Mouse (Mus musculus): ENCODE measurements around the gene Glmp. TPM values are rescaled to one million over a fixed set of nuclear protein-coding genes. Genes with fewer than 3 reads are reported as not detected.

Glmp gene
- polyA plus RNA-seq, 1 experiment = 401 TPM

Other genes with a start within 250 kb of the Glmp start
- gene Ttc24, start 246.7 kb upstream of the Glmp start, polyA plus RNA-seq (2012; ENCODE audit: insufficient read depth, insufficient read length, missing spikeins) = not detected in 2 replicates
- 20.5 and 25.7 TPM in 2 replicates for gene Iqgap3, start 243.1 kb upstream of the Glmp start, polyA plus RNA-seq (2012; ENCODE audit: insufficient read depth, insufficient read length, missing spikeins)
- 84.5 and 98.1 TPM in 2 replicates for gene Mef2d, start 182.7 kb upstream of the Glmp start, polyA plus RNA-seq (2012; ENCODE audit: insufficient read depth, insufficient read length, missing spikeins)
- not detected in 2 replicates for gene Rhbg, start 70.3 kb upstream of the Glmp start, polyA plus RNA-seq (2012; ENCODE audit: insufficient read depth, insufficient read length, missing spikeins)
- gene Gm38392, start 37.8 kb upstream of the Glmp start, polyA plus RNA-seq (2012; ENCODE audit: insufficient read depth, insufficient read length, missing spikeins) = 0.48 TPM in 1 of 2 replicates, not detected in the other
- 10.1 and 11.4 TPM in 2 replicates for gene Tsacc, start 28.0 kb upstream of the Glmp start, polyA plus RNA-seq (2012; ENCODE audit: insufficient read depth, insufficient read length, missing spikeins)
- 75.3 and 76.5 TPM in 2 replicates for gene Cct3, start 27.9 kb upstream of the Glmp start, polyA plus RNA-seq (2012; ENCODE audit: insufficient read depth, insufficient read length, missing spikeins)
- 0.68 and 0.71 TPM in 2 replicates for gene Tmem79, start 11.1 kb downstream of the Glmp start, polyA plus RNA-seq (2012; ENCODE audit: insufficient read depth, insufficient read length, missing spikeins)
- gene Smg5, start 11.2 kb downstream of the Glmp start, polyA plus RNA-seq (2012; ENCODE audit: insufficient read depth, insufficient read length, missing spikeins) = 26.0 and 27.8 TPM in 2 replicates
- not detected in 2 replicates for gene Paqr6, start 39.6 kb downstream of the Glmp start, polyA plus RNA-seq (2012; ENCODE audit: insufficient read depth, insufficient read length, missing spikeins)
- gene Bglap3, start 47.7 kb downstream of the Glmp start, polyA plus RNA-seq (2012; ENCODE audit: insufficient read depth, insufficient read length, missing spikeins) = not detected in 2 replicates
- not detected in 2 replicates for gene Bglap2, start 53.7 kb downstream of the Glmp start, polyA plus RNA-seq (2012; ENCODE audit: insufficient read depth, insufficient read length, missing spikeins)
- not detected in 2 replicates for gene Bglap, start 59.4 kb downstream of the Glmp start, polyA plus RNA-seq (2012; ENCODE audit: insufficient read depth, insufficient read length, missing spikeins)
- 55.0 and 59.7 TPM in 2 replicates for gene Pmf1, start 85.3 kb downstream of the Glmp start, polyA plus RNA-seq (2012; ENCODE audit: insufficient read depth, insufficient read length, missing spikeins)
- gene Slc25a44, start 100.1 kb downstream of the Glmp start, polyA plus RNA-seq (2012; ENCODE audit: insufficient read depth, insufficient read length, missing spikeins) = 14.0 and 17.5 TPM in 2 replicates
- gene Sema4a, start 136.2 kb downstream of the Glmp start, polyA plus RNA-seq (2012; ENCODE audit: insufficient read depth, insufficient read length, missing spikeins) = 178 and 180 TPM in 2 replicates
- 124 and 126 TPM in 2 replicates for gene Lmna, start 184.9 kb downstream of the Glmp start, polyA plus RNA-seq (2012; ENCODE audit: insufficient read depth, insufficient read length, missing spikeins)
- gene Mex3a, start 207.4 kb downstream of the Glmp start, polyA plus RNA-seq (2012; ENCODE audit: insufficient read depth, insufficient read length, missing spikeins) = 0.13 and 0.16 TPM in 2 replicates
- not detected in 2 replicates for gene Rab25, start 223.3 kb downstream of the Glmp start, polyA plus RNA-seq (2012; ENCODE audit: insufficient read depth, insufficient read length, missing spikeins)
- 149 and 154 TPM in 2 replicates for gene Lamtor2, start 228.1 kb downstream of the Glmp start, polyA plus RNA-seq (2012; ENCODE audit: insufficient read depth, insufficient read length, missing spikeins)
- gene Ubqln4, start 228.7 kb downstream of the Glmp start, polyA plus RNA-seq (2012; ENCODE audit: insufficient read depth, insufficient read length, missing spikeins) = 22.9 and 25.8 TPM in 2 replicates